Mouse (Mus musculus): ENCODE data around the gene Gm11549.
A peak's percentile ranks its signal among the peaks of the same experiment; 100 is the strongest.

Gm11549 gene

DNA sequence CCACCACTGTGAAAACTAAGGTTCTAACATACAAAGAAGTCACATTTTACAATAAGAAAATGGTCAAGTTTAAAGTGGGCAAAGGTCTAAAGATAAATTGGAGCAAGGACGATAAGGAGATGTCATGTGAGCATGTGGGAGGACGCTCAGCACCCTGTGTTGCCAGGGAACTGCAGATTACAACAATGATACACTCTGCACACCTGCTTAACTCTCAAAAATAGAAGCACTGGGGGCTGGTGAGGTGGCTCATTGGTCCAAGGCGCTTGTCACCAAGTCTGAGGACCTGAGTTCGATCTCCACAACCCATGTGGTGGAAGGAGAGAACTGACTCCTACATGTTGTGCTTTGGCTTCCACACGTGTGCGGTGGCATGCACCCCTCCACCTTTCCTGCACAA is 10.1 kb downstream of the Gm11549 start:
- no peak for DNase-seq

- no peak for DNase-seq
Measured at GRCm38 (mm10) chr3:36505809-36506735, 15.5 kb downstream of the Gm11549 start.

DNA sequence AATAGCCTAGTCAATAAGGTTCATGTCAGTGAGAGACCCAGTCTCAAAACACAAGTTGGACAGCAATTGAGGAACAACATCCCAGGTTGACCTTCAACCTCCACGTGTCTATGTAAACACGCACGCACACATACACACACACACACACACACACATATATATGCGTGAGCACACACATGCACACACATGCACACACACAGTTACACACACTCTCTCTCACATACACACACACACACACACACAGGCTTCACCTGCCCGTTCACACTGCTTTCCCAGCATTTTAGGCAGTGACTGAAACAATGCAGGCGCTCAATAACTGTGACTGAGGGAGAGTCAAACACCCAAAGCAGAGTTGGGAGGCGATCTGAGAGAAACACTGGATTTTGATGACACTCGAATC is 16.3 kb downstream of the Gm11549 start:
- DNase-seq = no peak

DNA sequence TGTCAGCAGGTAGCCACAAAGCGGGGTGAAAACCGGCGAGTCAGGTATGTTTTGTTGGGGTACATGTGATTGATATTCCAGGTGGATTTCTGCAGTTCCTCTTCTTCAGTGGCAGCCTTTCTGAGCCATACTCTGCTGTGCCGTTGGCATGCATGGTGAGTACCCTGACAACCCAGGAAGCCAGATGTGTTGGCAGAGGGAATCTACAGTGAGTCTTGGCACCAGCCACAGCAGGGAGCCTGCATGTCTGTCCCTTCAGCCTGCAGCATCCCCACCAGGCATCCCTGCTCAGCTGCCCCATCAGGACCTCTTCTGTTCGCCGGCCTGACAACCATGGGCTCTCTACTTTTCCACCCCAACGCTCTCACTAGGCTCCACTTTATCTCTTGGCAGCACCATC is 20.1 kb downstream of the Gm11549 start:
- no peak for DNase-seq

GRCm38 (mm10) chr3:36500976-36501375 is 20.6 kb downstream of the Gm11549 start:
- DNase-seq = no peak

DNA sequence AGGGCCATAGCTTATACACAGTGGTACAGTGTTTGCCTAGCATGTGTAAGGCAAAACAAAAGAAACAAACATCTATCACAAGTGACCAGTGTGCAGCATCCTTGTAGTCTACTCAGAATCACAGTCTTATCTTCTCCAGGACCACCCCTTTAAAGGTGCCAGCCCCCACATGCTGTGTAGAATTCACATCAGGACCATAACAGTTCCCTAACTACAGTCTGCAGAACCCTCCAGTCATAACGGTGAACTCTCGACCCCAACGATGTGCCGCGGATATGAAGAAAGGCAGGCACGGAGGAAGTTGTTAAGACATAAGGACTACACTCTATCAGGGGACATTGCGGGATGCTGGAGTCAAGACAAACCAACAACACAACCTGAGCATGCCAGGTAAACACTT is 22.2 kb downstream of the Gm11549 start:
- DNase-seq = no peak

- no peak for DNase-seq
Measured at GRCm38 (mm10) chr3:36498224-36498623, 23.4 kb downstream of the Gm11549 start.

- DNase-seq = peak; percentile 57 to 67
Measured at GRCm38 (mm10) chr3:36496746-36497145, 24.9 kb downstream of the Gm11549 start.

GRCm38 (mm10) chr3:36496273-36496672 is 25.3 kb downstream of the Gm11549 start:
- DNase-seq = no peak

DNA sequence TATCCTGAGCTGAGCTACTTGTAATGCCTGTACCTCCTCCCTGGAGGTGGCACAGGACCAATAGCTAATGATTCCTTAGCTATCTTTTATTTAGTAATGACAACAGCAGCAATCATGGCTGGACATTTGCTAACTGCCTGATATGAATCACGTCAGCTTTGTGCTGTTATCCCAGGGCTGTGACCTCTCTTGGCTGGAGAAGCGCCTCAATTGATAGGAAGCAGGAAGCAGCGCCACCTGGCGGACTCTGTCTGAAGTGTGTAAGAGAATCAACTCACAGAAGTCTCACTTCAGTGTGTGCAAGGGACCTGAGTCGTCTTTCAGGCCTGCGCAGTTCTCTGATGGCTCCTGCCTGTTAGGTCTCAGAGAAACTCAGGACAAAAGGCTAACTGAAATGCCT is 26.2 kb downstream of the Gm11549 start:
- peak; percentile 84 to 90 for DNase-seq

GRCm38 (mm10) chr3:36494613-36495012 is 27.0 kb downstream of the Gm11549 start:
- no peak for DNase-seq

DNA sequence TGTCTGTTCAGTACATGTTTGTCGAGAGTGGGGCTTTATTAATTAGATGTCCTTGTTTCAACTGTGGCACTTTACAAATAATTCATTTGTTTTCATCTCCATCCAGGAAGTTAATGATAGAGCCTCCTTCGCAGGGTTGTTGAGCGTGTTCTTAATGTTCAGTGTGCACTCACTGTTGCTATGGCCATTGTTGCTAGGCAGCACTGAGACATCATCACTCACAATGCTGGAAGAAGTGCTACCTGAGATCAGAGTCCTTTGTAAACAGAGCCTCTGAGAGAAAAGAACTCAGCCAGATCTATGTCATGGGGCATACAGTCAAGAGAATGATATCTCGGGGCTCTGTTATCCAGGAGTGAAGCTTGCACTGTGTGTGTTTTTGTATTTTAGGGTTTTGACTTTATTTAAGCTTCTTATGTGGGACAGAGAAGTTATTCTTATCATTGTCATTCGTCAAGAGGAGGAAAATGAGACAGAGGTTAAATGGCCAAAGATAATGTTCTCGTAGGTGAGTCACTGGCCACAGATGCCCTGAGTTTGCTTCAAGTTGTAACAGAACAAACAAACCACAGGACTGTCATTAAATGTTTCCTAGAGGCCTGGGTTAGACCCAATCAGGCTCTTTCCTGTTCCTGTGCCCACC is 27.9 kb downstream of the Gm11549 start:
- DNase-seq = no peak

- no peak for DNase-seq
Measured at GRCm38 (mm10) chr3:36492716-36493391, 28.8 kb downstream of the Gm11549 start.

DNA sequence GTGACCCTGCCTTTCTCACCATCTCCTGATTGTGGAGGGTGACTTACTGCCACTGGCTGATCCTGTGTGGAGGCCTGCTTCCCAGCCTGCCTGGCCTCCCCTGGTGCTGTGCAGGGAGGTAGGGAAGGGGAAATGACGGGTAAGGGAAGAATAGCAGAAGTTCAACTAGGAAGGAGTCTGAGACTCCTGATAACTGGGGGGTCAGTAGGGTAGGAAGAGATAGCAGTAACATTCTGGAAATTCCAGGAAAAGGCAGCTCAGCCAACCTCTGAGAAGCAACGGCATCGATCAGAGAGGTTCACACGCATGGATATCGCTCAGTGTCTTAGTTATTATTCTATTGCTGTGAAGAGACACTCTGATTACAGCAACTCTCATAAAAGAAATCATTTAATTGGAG is 30.1 kb downstream of the Gm11549 start:
- DNase-seq = no peak

DNA sequence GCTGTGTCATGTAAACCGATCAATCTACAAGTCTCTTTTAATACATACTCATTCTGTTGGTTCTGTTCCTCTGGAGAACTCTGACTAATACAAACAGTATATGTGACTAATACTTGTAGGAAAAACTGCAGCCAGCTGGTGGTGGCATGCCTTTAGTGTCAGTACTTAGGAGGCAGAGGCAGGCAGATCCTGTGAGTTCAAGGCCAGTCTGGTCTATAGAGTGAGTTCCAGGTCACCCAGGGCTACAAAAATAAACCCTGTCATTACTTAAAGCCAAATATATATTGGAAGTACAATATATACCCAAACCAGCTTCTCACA is 32.1 kb downstream of the Gm11549 start:
- no peak for DNase-seq

- no peak for DNase-seq
Measured at GRCm38 (mm10) chr3:36488899-36489589, 32.6 kb downstream of the Gm11549 start.

GRCm38 (mm10) chr3:36488367-36488766 is 33.2 kb downstream of the Gm11549 start:
- peak in 1 of 2 experiments; percentile 24 for DNase-seq

GRCm38 (mm10) chr3:36486881-36487280 is 34.7 kb downstream of the Gm11549 start:
- DNase-seq = no peak

- no peak for DNase-seq
Measured at GRCm38 (mm10) chr3:36486176-36486575, 35.4 kb downstream of the Gm11549 start.

DNA sequence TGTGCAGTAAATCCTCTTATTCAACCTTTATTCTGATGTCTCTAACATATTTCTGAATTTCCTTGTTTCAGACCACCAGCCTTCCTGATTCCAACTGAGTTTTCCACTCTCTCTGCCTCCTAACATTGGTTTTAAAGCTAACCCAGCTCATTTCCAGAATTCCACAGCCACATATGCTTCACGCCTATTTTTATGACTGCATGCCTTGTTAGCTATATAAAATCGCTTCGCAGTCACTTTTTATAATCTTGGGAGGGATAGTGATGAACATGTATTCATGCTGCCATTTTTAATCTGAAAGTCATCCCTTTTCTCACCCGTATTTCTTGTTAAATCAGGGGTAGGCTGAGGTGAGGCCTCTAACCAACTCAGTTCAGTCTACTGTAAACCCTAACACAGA is 37.3 kb downstream of the Gm11549 start:
- DNase-seq = no peak

- DNase-seq = no peak
Measured at GRCm38 (mm10) chr3:36482940-36483339, 38.7 kb downstream of the Gm11549 start.

- peak; percentile 26 to 30 for DNase-seq
Measured at GRCm38 (mm10) chr3:36481776-36482193, 39.8 kb downstream of the Gm11549 start.

DNA sequence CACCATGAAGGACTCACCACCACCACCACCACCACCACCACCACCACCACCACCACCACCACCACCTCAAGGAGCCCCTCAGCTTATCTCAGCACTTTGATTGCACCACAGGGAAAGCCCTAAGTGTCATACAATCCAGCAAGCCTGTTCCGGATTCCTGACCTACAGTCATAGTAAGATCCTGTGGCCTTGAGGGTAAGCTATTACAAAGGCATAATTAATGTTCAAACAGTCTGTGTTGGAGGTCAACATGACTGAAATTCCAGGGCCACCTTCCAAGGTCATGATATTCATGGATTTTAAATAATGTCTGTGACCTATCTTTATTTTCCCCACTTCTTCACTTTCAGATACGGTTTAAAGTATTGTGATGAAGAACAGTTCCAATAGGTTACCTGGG is 41.1 kb downstream of the Gm11549 start:
- DNase-seq = no peak
